8 mouse cellular contexts compared by ENCODE assay signal in the genomic region with DNA sequence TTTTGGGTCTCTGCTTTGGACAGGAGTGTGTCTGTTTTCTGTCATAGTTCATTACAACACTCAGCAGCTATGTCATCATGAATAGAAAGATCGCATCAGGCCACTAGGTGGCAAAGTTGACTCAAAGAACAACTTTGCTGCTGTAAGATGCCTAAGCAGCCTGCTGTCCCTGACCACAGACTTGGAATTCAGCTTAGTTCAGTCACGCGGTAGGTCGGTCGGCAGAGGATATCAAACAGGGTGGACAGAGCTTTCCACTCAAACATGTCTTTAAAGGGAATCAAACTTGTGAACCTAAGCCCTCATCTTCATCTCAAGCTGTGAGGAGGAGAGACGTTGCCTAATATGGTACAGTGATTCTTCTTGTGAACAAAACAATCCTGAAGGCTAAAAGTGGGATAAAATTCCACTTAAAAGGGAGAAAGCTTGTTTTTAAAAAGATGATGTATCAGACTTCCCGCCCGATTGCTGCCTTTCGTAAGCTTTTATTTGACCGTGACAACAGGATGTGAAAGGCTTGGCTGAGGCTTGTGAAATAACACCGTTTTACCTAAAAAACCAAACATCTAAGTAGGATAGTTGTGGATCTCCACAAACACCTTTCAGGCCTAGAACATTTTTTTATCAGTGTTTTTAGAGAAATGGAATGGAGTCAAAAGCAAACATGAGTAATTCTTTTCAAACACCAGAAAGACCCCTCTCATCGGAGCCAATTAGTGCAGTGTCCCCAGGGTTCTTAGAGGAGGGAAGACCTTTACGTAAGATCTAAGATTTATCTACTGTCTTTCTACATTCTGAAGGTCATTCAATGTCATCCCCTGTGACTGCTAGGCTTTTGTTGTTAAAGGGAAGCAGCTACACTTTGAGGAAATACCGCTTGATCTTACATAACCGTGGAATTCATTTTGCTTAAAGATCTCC.
DNase-seq lines count a peak whose midpoint lies in the region; ATAC-seq and TF ChIP-seq lines count a peak whose summit lies in the region.

No protein-coding gene starts in this region.

- 54% methylated on average over 15 of the region's 15 CpGs for WGBS in hindbrain, embryonic 11.5 days
- WGBS in lung, postnatal 0 days: 35% methylated on average over 15 of the region's 15 CpGs

- H3K9ac ChIP-seq in hindbrain, embryonic 11.5 days (ENCODE audit: low read depth, low read length): no peak overlapping the region
- no peak overlapping the region for H3K9ac ChIP-seq in lung, postnatal 0 days (replicated peaks; ENCODE audit: low read depth)

- no peak overlapping the region for H3K4me2 ChIP-seq in hindbrain, embryonic 11.5 days (replicated peaks; ENCODE audit: low read depth, low read length)
- no peak overlapping the region for H3K4me2 ChIP-seq in lung, postnatal 0 days (replicated peaks; ENCODE audit: low read depth, low read length)

- ATAC-seq in hindbrain, embryonic 11.5 days (ENCODE audit: low FRiP score): peak; percentile 84
- peak; percentile 83 for ATAC-seq in lung, postnatal 0 days
- no peak for ATAC-seq in erythroblast, adult 5-6 weeks (replicated peaks; ENCODE audit: low FRiP score, poor library complexity, severe bottlenecking)

- no peaks in the 10 kb centered on the region for H3K4me1 ChIP-seq in hindbrain, embryonic 11.5 days (replicated peaks; ENCODE audit: control insufficient read depth, insufficient read depth, low read length)
- peaks cover 5% of the 10 kb centered on the region for H3K4me1 ChIP-seq in lung, postnatal 0 days (ENCODE audit: insufficient read depth, low read depth, low read length)

- no peak for TF ChIP-seq EP300 in lung, postnatal 0 days (IDR thresholded peaks at IDR 0.05)

- no peak overlapping the region for H3K27ac ChIP-seq in hindbrain, embryonic 11.5 days (ENCODE audit: low read depth, low read length)
- no peak overlapping the region for H3K27ac ChIP-seq in lung, postnatal 0 days (ENCODE audit: low read length)

- no peak overlapping the region for H3K4me3 ChIP-seq in hindbrain, embryonic 11.5 days (ENCODE audit: low read depth, low read length)
- no peak overlapping the region for H3K4me3 ChIP-seq in lung, postnatal 0 days (ENCODE audit: low read depth, low read length)

- H3K27me3 ChIP-seq in hindbrain, embryonic 11.5 days (ENCODE audit: control insufficient read depth, insufficient read depth, low read length): no peaks in the 10 kb centered on the region
- no peaks in the 10 kb centered on the region for H3K27me3 ChIP-seq in lung, postnatal 0 days (replicated peaks; ENCODE audit: insufficient read depth, low read length)

- TF ChIP-seq CTCF in lung, postnatal 0 days (IDR thresholded peaks at IDR 0.05): peak; percentile 87

- H3K9me3 ChIP-seq in hindbrain, embryonic 11.5 days (ENCODE audit: control insufficient read depth, low read length): no peaks in the 10 kb centered on the region
- H3K9me3 ChIP-seq in lung, postnatal 0 days (ENCODE audit: low read length): no peaks in the 10 kb centered on the region

- DNase-seq in T-cell, adult 2 months (ENCODE audit: low spot score): peak; percentile 26
- peak; percentile 26 for DNase-seq in cerebellum, adult 9-11 months
- DNase-seq in frontal cortex, postnatal 14 days (ENCODE audit: low spot score in 2 of 2): peak; percentile 39 to 60
- peak; percentile 76 for DNase-seq in hindbrain, embryonic 11.5 days (ENCODE audit: low spot score)
- peak; percentile 48 to 74 for DNase-seq in layer of hippocampus, adult 8-10 months (ENCODE audit: low spot score in 2 of 2)
- peak; percentile 88 for DNase-seq in lung, postnatal 0 days (ENCODE audit: low spot score)
- DNase-seq in retina, adult 2 months (ENCODE audit: low read depth, low spot score): peak; percentile 30

- H3K36me3 ChIP-seq in hindbrain, embryonic 11.5 days (ENCODE audit: control insufficient read depth, insufficient read depth, low read length): no peaks in the 10 kb centered on the region
- H3K36me3 ChIP-seq in lung, postnatal 0 days (ENCODE audit: insufficient read depth, low read length): no peaks in the 10 kb centered on the region

Comparison
In these comparisons a context has a peak if more than half of its experiments do, and no peak if none do; other contexts are left out.
1. DNase-seq: peak in every context shown above with its lines; median percentile 88 in lung, postnatal 0 days; 76 in hindbrain, embryonic 11.5 days; 61 in layer of hippocampus, adult 8-10 months; 50 in frontal cortex, postnatal 14 days; 30 in retina, adult 2 months; 26 in T-cell, adult 2 months; 26 in cerebellum, adult 9-11 months.